Mouse (Mus musculus): ENCODE measurements around the gene Efna5.

Gene Efna5

GRCm38 (mm10) chr17:62691201-62691715 lies 189.9 kb downstream of the Efna5 start:
- no peak for DNase-seq

GRCm38 (mm10) chr17:62690256-62690655 lies 190.9 kb downstream of the Efna5 start:
- DNase-seq = no peak

- DNase-seq = no peak
Measured at GRCm38 (mm10) chr17:62689646-62690045, 191.5 kb downstream of the Efna5 start.

GRCm38 (mm10) chr17:62687369-62687768 lies 193.7 kb downstream of the Efna5 start:
- DNase-seq = no peak

GRCm38 (mm10) chr17:62685181-62685580 lies 195.9 kb downstream of the Efna5 start:
- DNase-seq = peak; percentile 30

- no peak for DNase-seq
Measured at GRCm38 (mm10) chr17:62683142-62683541, 198.0 kb downstream of the Efna5 start.

GRCm38 (mm10) chr17:62681726-62682125 lies 199.4 kb downstream of the Efna5 start:
- DNase-seq = peak; percentile 60

- DNase-seq = no peak
Measured at GRCm38 (mm10) chr17:62680737-62681136, 200.4 kb downstream of the Efna5 start.

GRCm38 (mm10) chr17:62676832-62677231 lies 204.3 kb downstream of the Efna5 start:
- no peak for DNase-seq

- no peak for DNase-seq
Measured at GRCm38 (mm10) chr17:62676409-62676808, 204.7 kb downstream of the Efna5 start.

GRCm38 (mm10) chr17:62675811-62676255 lies 205.3 kb downstream of the Efna5 start:
- no peak for DNase-seq

GRCm38 (mm10) chr17:62672068-62672467 lies 209.0 kb downstream of the Efna5 start:
- no peak for DNase-seq

- no peak for DNase-seq
Measured at GRCm38 (mm10) chr17:62666761-62667160, 214.4 kb downstream of the Efna5 start.

GRCm38 (mm10) chr17:62665823-62666222 lies 215.3 kb downstream of the Efna5 start:
- no peak for DNase-seq

GRCm38 (mm10) chr17:62664709-62665108 lies 216.4 kb downstream of the Efna5 start:
- no peak for DNase-seq

GRCm38 (mm10) chr17:62661801-62662200 lies 219.3 kb downstream of the Efna5 start:
- DNase-seq = no peak

GRCm38 (mm10) chr17:62659501-62660175 lies 221.5 kb downstream of the Efna5 start:
- DNase-seq = peak; percentile 17

- no peak for DNase-seq
Measured at GRCm38 (mm10) chr17:62657832-62658630, 223.1 kb downstream of the Efna5 start.

- DNase-seq = no peak
Measured at GRCm38 (mm10) chr17:62657051-62657450, 224.1 kb downstream of the Efna5 start.

- DNase-seq = no peak
Measured at GRCm38 (mm10) chr17:62656591-62656990, 224.5 kb downstream of the Efna5 start.

- DNase-seq = no peak
Measured at GRCm38 (mm10) chr17:62655819-62656355, 225.2 kb downstream of the Efna5 start.

- DNase-seq = no peak
Measured at GRCm38 (mm10) chr17:62652451-62652850, 228.7 kb downstream of the Efna5 start.

GRCm38 (mm10) chr17:62651696-62652095 lies 229.4 kb downstream of the Efna5 start:
- DNase-seq = no peak

All from kidney, adult 11 months (tissue).